Mouse (Mus musculus): ENCODE measurements at regions not wholly inside any gene's neighbourhood (a gene's known extent, or its start where the extent isn't known, plus 50 kb on each side); places are given as distances from the start of the nearest gene placed in this dataset.
"Not testable (repeated sequence)": the region's sequence is repeated elsewhere in the genome, so short reads cannot be mapped to it uniquely, and the experiment has no call there.

GRCm38 (mm10) chr10:118973324-118973723, 103.3 kb upstream of the Dyrk2 start:
- DNase-seq: no peak

- no peak for DNase-seq
Measured at GRCm38 (mm10) chr10:118972626-118973025, 102.6 kb upstream of the Dyrk2 start.

GRCm38 (mm10) chr10:118970457-118971175, 100.6 kb upstream of the Dyrk2 start:
- DNase-seq: no peak

- DNase-seq: no peak
Measured at GRCm38 (mm10) chr10:118961713-118962181, 91.7 kb upstream of the Dyrk2 start.

GRCm38 (mm10) chr10:118960076-118960475, 90.1 kb upstream of the Dyrk2 start:
- no peak for DNase-seq

GRCm38 (mm10) chr10:118959623-118960022, 89.6 kb upstream of the Dyrk2 start:
- no peak for DNase-seq

DNA sequence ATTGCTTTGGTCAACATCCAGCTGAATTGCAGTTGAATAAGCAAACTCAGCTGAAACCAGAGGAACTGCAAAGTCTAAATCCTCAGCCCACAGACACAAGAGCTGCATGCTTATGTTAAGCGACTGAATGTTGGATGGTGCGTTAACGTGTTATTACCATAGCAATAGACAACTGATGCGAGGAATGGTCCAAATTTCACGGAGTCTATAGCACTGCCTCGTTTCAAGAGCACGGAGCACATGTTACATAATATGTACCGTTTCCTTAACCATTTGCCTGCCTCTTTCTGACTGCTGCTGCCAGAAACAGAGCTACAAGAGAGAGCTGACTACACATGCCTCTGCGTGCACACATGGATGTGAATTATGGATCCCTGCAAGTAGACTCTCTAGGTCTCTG, 86.3 kb upstream of the Dyrk2 start:
- DNase-seq: no peak

DNA sequence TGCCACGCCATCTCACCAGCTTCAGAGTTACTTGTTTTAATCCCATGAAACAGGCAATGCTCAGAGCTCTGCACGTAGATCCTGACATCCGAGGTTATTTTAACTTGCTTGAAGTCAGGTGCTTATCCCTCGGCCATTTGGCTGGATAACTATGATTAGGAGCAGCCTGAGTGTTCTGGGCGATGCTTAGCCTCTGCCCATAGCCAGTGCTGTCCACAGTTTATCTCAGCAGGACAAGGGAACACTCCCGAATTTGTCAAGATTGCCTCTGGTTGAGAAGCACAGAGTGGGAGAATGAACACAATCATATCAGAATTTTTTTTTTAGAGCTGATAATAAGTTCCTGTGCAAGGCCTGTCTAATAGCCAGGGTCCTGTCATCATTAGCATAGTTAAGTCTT, 83.4 kb upstream of the Dyrk2 start:
- DNase-seq: no peak

- DNase-seq: no peak
Measured at GRCm38 (mm10) chr10:118952756-118953155, 82.7 kb upstream of the Dyrk2 start.

- no peak for DNase-seq
Measured at GRCm38 (mm10) chr10:118947724-118948123, 77.7 kb upstream of the Dyrk2 start.

DNA sequence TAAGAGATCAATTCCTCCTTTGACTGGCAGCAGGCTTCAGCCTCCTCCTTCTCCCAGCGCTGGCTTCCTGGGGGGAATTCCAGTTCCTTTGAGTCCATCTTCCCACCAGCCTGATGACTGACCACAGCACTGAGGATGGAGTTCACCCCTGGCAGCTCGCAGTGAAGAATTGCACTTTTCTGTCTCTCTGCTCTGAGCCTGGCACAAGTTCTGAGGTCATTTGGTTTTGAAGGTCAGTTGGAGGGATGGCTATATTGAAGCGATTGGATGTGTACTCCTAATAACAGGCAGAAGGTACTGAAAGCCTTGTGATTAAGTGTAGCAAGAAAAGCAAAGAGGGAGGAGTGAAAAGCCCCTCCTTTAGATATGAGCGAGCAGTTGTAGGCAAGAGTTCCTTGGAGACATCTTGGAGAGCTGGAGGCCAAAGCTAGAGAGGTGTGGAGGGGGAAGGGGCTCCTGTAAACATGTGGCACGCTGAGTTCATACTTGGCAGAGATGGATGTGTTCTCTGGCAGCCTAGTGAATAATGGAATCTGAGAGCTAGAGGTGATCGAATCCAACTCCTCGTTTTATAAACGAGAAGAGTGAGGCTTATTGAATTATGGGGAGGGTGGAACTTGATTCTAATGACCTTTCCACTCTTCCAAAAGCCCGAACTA, 77.1 kb upstream of the Dyrk2 start:
- DNase-seq: no peak

DNA sequence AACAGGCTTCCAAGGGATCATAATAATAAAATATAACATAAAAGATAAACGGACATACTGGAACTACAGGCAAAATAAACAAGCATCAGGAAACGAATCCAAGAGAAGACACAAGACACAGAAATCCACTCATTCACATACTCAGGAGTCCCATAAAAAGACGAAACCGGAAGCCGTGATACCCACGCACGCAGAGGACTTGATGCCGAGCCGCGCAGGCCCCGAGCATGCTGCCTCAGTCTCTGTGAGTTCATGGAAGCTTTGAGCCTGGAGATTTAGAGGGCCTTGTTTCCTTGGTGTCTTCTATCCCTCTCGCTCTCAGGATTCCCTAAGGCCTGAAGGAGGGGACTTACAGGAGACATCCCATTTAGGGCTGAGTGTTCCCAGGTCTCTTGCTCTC, 57.3 kb upstream of the Dyrk2 start:
- no peak for DNase-seq

GRCm38 (mm10) chr10:118923473-118924185, 53.6 kb upstream of the Dyrk2 start:
- DNase-seq: no peak

DNA sequence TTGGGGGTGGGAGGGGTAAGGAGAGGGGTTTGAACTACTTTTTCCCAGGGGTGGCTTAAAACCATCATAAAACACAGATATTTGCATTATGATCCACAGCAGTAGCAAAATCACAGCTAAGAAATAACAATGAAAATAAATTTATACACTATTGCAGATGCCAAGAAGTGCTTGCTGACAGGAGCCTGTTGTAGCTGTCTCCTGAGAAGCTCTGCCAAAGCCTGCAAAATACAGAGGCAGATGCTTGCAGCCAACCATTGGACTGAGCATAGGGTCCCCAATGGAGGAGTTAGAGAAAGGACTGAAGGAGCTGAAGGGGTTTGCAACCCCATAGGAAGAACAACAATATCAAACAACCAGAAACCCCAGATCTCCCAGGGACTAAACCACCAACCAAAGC, 52.1 kb upstream of the Dyrk2 start:
- not testable (repeated sequence) for DNase-seq
